Mouse (Mus musculus) embryonic facial prominence, embryonic 11.5 days (tissue): ENCODE measurements at regions not wholly inside any gene's neighbourhood (a gene's known extent, or its start where the extent isn't known, plus 50 kb on each side); places are given as distances from the start of the nearest gene placed in this dataset.

ENCODE experiments used
- ATAC-seq: fragments of 200-750 bp; cut with Nextera tagmentation; replicated peaks from 2 replicates; pipeline ENCODE4 v1.8.0; 2017; ENCODE audit warnings: low read depth; ENCODE audit not compliant: insufficient number of reproducible peaks, low FRiP score, low TSS enrichment
- DNase-seq: peaks from one replicate; pipeline ENCODE4 v3.0.0-alpha.2; 2015; ENCODE audit warnings: low spot score
- H3K27ac ChIP-seq: fragments of 300-500 bp; sonication (generic); replicated peaks from 2 replicates; pipeline ENCODE4 v1.5.1; 2014; ENCODE audit warnings: mild to moderate bottlenecking, low read depth, low read length, control low read depth
- H3K27me3 ChIP-seq: fragments of 300-500 bp; sonication (generic); 2 replicates; pipeline ENCODE4 v1.6.1; 2014; ENCODE audit warnings: mild to moderate bottlenecking, low read length, moderate library complexity, mixed read lengths; ENCODE audit not compliant: control insufficient read depth, insufficient read depth
- H3K36me3 ChIP-seq: fragments of 300-500 bp; sonication (generic); replicated peaks from 2 replicates; pipeline ENCODE4 v1.6.1; 2014; ENCODE audit warnings: low read depth, mild to moderate bottlenecking, low read length, moderate library complexity, mixed read lengths; ENCODE audit not compliant: control insufficient read depth, insufficient read depth
- H3K4me1 ChIP-seq: fragments of 300-500 bp; sonication (generic); 2 replicates; pipeline ENCODE4 v1.6.1; 2014; ENCODE audit warnings: low read length, mixed read lengths; ENCODE audit not compliant: control insufficient read depth, insufficient read depth
- H3K4me2 ChIP-seq: fragments of 300-500 bp; sonication (generic); 2 replicates; pipeline ENCODE4 v1.6.1; 2014; ENCODE audit warnings: low read depth, mild to moderate bottlenecking, control low read depth, low read length, moderate library complexity
- H3K4me3 ChIP-seq: fragments of 300-500 bp; sonication (generic); 2 replicates; pipeline ENCODE4 v1.5.1; 2014; ENCODE audit warnings: low read depth, low read length, control low read depth
- H3K9ac ChIP-seq: fragments of 300-500 bp; sonication (generic); replicated peaks from 2 replicates; pipeline ENCODE4 v1.6.1; 2014; ENCODE audit warnings: mild to moderate bottlenecking, control low read depth, low read length
- H3K9me3 ChIP-seq: fragments of 300-500 bp; sonication (generic); replicated peaks from 2 replicates; pipeline ENCODE4 v1.6.1; 2016; ENCODE audit warnings: mild to moderate bottlenecking, low read length, inconsistent platforms, mixed read lengths; ENCODE audit not compliant: control insufficient read depth
- WGBS: fragments of 180-500 bp; shearing (Covaris S2); extraction: QIAGEN DNeasy Blood & Tissue Kit; methylation state at CpG from one replicate; pipeline ENCODE4 v1.1.7; 2014; 5-methylcytosine and 5-hydroxymethylcytosine counted together

GRCm38 (mm10) chr2:33942085-33942484, 54.3 kb upstream of the Mvb12b start:
- no peaks in the 10 kb centered on the region for H3K27me3 ChIP-seq
- no peak for ATAC-seq
- WGBS: 36% methylated on average over 2 of the region's 2 CpGs
- no peak overlapping the region for H3K4me3 ChIP-seq
- H3K9me3 ChIP-seq: no peaks in the 10 kb centered on the region
- no peak overlapping the region for H3K4me2 ChIP-seq
- no peaks in the 10 kb centered on the region for H3K36me3 ChIP-seq
- no peaks in the 10 kb centered on the region for H3K4me1 ChIP-seq
- no peak overlapping the region for H3K9ac ChIP-seq
- DNase-seq: no peak
- no peak overlapping the region for H3K27ac ChIP-seq

- H3K9ac ChIP-seq: no peak overlapping the region
- no peak overlapping the region for H3K4me3 ChIP-seq
- no peak for DNase-seq
- H3K27me3 ChIP-seq: no peaks in the 10 kb centered on the region
- no peak overlapping the region for H3K27ac ChIP-seq
- no peak overlapping the region for H3K4me2 ChIP-seq
- no peaks in the 10 kb centered on the region for H3K36me3 ChIP-seq
- WGBS: 78% methylated on average over 11 of the region's 11 CpGs
- no peak for ATAC-seq
- no peaks in the 10 kb centered on the region for H3K4me1 ChIP-seq
- no peaks in the 10 kb centered on the region for H3K9me3 ChIP-seq
These were observed 53.6 kb upstream of the Mvb12b start for GRCm38 (mm10) chr2:33941316-33941715.

GRCm38 (mm10) chr2:33939836-33940235, 52.1 kb upstream of the Mvb12b start:
- WGBS: 89% methylated on average over 4 of the region's 4 CpGs
- DNase-seq: no peak
- Histone ChIP-seq H3K9ac (no peak overlapping the region), H3K4me1 (no peaks in the 10 kb centered on the region), H3K9me3 (no peaks in the 10 kb centered on the region), H3K4me2 (no peak overlapping the region), H3K27ac (no peak overlapping the region), H3K36me3 (no peaks in the 10 kb centered on the region), H3K27me3 (no peaks in the 10 kb centered on the region), H3K4me3 (no peak overlapping the region)
- ATAC-seq: no peak
